Mouse (Mus musculus): ENCODE results near the gene Gpm6b.

- TF ChIP-seq POLR2AphosphoS5 (IDR thresholded peaks at IDR 0.05; ENCODE audit: insufficient replicate concordance, low read depth, low read length) (no peak), CTCF (IDR thresholded peaks at IDR 0.05; ENCODE audit: low read depth, low read length) (no peak)
Observed at GRCm38 (mm10) chrX:166315251-166315650, 76.5 kb downstream of the Gpm6b start.
